Mouse (Mus musculus): Measurements from ENCODE around the gene Lrrc14b. TPM values are rescaled to one million over a fixed set of nuclear protein-coding genes. Genes with fewer than 3 reads are reported as not detected.

Lrrc14b gene
- total RNA-seq (2021), result under 1 TPM; 0.23 to 0.36 TPM
- long read RNA-seq, experiment 1, partial matches to known transcripts, result 0 of 2 reads
- long read RNA-seq, experiment 1, other reads (novel, unspliced or antisense), result 2 of 2 reads
- long read RNA-seq, experiment 2, partial matches to known transcripts, result 0 of 3 reads
- long read RNA-seq, experiment 2, other reads (novel, unspliced or antisense), result 2 of 3 reads

GRCm38 (mm10) chr13:74363859-74364235 lies at the start of gene Lrrc14b:
Gene Lrrc14b, minus strand, starts transcription at chr13:74364005.
- DNase-seq, result peak; percentile 31 to 58

DNA sequence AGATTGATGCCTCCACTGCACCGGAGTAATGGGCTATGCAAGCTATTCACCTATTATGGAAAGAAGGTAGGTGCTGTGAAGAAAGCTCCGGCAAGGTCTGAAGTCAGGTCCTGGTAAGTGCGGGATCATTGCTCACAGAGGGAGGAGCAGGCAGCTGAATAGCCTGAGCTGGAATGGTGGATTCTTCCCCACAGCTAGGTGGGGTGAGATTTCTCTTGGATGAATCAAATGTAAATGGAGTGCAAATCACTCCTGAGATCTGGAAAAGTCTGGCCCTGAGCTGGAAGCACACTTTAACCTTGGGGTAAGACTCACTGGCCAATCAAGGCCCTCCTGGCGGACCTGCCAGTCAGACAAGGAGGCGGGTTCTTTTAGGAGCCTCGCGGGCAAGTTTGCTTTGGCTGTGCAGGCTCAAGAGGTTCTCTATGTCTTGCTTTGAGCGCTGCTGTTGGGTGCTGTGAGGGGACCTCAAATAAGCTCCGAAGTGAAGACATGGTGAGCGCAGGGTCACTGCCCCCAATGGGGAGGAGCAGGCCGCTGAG lies 35.6 kb upstream of the Lrrc14b start, which contains the start of gene Ftl1-ps1:
TSS of gene Ftl1-ps1 (plus strand) at position 397 of the 542 bp plus-strand sequence.
- DNase-seq, result peak; percentile 73 to 76

DNA sequence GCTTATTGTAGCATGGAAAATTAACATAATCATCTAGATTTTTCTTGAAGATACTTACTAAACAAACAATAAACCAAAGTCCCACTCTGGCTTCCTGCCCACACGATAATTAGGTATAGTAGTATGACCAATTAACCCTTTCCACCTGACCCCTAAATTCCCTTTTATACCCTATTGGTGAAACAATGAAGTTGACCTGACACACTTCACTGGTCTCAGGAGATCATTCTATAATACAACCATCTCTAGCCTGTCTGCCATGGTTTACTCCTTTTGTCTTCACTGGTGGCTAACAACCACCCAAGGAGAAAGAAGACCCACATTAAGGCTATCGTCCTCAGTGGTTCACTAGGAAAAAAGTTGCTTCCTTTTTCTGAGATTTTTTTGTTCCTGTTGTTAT lies 27.4 kb upstream of the Lrrc14b start:
- no peak for DNase-seq

DNA sequence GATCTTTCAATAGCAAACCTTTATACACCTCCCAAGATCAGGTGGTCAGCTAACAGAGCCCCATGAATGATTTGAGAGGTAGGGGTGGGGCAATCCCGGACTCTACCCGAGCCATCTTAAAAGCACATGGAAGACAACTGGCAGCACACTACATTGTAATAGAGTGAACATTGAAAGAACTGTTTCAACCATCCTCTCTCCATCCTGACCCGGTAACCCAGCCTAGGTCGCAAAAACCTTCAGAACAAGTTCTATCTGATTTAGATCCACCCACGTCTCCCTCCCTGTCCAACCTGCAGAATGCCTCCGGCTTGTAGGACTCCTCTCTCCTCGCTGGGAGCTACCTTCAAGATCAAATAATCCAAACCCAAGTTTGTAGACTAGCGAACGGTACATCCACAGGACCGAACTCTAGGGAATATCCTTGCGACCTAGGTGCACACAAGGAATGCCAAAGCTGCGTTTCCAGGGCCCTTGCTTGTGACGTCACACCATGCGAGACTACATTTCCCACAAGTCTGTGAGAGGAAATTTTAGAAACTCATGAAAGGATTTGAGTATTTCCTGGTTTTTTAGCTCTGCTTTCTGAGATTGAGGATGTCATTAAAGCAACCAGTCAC lies 26.7 kb upstream of the Lrrc14b start, which contains the start of gene Zfp72:
TSS of gene Zfp72 (minus strand) at position 466 of the 620 bp plus-strand sequence.
- peak; percentile 79 to 80 for DNase-seq

- DNase-seq, result no peak
Observed at GRCm38 (mm10) chr13:74389730-74390129, 25.9 kb upstream of the Lrrc14b start.

DNA sequence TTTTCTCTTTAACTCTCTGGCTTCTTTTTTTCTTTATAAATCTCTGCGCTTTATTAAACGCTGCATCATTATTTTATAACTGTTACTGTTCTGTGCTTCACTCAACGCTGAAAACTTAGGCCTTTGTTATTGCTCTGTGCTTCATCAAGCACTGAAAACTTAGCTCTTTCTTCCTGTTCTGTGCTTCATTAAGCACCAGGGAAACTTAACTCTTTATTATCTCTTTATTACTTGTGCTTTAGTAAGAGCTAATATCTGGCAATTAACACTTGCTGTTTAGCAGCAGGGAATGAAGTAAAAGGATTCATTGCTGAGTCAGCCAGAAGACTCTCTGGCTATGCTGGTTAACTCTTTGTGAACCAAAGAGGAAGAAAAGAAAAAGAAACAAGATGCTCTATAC lies 18.5 kb upstream of the Lrrc14b start:
- no peak for DNase-seq

- DNase-seq, result no peak
Observed at GRCm38 (mm10) chr13:74381533-74382276, 17.9 kb upstream of the Lrrc14b start.

DNA sequence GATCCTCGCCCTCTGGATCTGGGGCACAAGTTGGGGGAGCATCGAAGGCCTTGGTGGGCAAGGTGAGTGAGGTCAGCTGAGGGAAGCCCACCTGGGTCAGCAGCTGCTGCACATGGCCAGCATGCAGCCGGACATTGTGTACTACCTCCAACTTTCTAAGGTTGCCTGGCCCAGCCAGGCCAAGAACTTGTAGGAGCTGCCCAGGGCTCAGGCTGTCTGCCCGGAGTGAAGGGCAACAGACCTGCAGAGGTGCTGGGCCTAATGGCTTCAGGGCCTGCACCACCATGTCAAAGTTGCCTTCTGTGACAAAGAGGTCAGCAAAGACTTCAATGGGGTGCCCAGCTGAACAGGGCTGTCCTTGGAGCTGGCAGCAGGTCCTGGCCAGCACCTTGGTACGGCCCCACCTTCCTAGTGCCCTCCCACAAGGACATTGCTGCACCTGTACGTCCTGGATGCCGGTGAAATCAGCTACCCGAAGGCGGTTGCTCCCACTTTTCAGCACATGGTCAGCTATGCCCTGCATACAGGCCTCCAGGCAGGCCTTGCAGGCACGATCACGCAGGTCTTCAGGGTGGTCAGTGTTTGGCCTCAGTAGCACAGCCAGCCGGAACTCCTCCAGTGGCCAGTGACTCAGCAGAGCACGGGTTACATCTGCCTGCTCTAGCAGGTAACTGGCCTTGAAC lies 488 bp downstream of the Lrrc14b start:
- peak; percentile 2 to 27 for DNase-seq

DNA sequence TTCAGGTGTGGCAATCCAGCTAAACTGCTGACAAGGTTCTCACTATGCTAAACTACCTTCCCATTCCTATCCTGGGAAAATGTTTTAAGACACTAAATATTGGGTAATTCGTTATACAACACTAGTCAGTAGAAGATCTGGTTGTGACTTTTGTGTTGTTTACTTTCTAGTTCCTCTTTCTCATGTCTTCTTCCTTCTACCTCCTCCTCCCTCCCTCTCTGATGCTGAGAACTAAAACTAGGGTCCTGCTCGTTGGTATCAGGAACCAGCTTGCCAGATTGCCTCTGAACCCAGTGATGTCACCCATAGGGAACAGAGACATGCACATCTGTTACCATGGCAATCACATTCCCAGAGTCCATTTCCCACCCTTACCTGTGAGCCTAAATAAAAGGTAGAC lies 1.6 kb downstream of the Lrrc14b start:
- no peak for DNase-seq

DNA sequence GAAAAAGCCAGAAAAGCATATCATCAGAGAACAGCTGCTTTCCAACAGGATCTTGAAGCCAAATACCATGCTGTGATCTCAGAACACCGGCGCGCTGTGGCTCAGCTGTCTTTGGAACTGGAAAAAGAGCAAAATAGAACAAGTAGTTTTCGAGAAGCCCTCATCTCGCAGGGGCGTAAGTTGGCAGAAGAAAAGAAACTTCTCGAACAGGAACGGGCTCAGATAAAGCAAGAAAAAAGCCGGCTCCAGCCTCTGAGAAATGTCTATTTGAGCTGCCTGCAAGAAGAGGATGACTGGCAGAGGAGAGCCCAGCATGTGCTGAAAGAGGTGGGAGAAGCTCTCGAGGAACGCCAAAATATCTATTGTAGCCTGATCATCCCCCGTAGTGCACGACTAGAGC lies 7.3 kb downstream of the Lrrc14b start:
- DNase-seq, result no peak

- DNase-seq, result peak in 1 of 2 experiments; percentile 13
Observed at GRCm38 (mm10) chr13:74350435-74350906, 13.3 kb downstream of the Lrrc14b start.

DNA sequence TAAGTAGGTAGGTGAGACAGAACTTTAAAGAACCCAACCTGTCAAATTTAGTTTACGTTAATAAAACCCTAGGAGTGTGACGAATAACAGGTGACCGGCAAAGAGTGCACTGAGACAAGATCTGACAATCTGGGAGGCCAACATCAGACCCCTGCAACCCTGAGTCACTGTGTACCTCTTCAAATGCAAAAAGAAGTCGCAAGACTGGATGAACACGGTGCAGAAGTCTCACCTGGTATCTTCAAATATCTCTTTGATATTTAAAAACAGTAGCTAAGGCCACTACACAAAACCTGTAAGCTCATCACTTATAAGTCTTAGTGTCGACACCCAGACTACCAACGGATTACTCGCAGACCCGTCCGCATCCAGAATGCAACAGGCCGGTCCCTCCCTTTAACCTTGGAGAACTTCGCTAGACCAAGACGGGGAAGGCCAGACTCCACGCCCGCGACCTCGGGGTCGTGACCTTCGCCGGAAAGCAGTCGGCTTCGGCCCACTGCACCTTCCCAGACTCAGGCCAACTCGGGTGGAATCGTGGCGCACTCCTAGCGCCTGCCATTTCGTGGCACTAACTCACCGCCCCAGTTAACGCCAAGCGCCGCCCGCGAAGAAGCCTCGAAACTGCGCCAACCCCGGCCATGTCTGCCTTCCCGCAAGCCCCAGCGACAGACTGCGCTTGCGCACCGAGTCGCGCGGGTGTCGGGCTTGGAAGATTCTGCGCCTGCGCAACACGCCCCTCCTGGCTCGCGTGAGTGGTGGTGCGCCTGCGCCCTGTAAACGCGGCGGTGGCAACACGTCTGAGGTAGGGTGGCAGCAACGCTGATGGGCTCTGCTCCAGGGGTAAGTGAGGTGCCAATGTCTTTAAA lies 14.0 kb downstream of the Lrrc14b start, which contains the start of the genes Sdha and Ccdc127:
TSS of gene Sdha (minus strand) at position 715 of the 869 bp plus-strand sequence.
TSS of gene Ccdc127 (plus strand) at position 744 of the 869 bp plus-strand sequence.
- DNase-seq, result peak; percentile 96 to 97

GRCm38 (mm10) chr13:74341036-74341435 lies 22.8 kb downstream of the Lrrc14b start:
- DNase-seq, result peak; percentile 6 to 50

- no peak for DNase-seq
Observed at GRCm38 (mm10) chr13:74329321-74329720, 34.5 kb downstream of the Lrrc14b start.

DNA sequence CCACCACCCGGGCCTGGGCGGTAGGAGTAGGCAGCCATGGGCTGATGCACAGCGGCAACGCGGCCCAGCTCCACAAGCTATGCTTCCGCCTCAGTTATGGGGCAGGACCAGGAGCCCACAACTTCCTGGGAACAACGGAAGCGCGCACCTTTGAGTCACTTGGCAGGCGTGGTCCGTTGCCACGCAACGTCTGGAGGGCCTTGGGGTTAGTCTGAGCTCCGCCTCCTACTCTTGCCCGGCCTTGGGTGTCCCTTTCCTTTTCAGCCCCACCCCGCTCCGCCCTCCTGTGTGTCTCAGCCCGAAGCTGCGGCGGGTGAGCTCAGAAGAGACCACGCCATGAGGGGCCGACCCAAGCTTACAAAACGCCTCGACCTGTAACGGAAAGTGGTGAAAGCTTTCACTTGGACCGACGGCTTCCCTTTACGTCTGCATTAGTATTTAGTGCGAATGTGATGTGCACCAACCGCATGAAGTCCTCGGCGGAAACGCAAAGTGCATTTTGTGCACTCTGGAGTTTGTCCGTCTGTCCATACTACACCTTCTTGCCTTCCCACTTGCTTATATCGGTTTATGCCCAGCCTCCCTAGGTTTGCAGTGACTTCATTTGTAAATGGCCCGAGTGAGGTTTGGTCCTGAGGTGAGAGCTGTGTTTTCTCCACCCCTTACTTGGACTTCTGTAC lies 46.5 kb downstream of the Lrrc14b start, which contains the start of gene Pdcd6:
TSS of gene Pdcd6 (minus strand) at position 411 of the 680 bp plus-strand sequence.
- peak; percentile 97 to 98 for DNase-seq

GRCm38 (mm10) chr13:74316789-74317169 lies 47.0 kb downstream of the Lrrc14b start:
- peak; percentile 36 to 41 for DNase-seq

DNA sequence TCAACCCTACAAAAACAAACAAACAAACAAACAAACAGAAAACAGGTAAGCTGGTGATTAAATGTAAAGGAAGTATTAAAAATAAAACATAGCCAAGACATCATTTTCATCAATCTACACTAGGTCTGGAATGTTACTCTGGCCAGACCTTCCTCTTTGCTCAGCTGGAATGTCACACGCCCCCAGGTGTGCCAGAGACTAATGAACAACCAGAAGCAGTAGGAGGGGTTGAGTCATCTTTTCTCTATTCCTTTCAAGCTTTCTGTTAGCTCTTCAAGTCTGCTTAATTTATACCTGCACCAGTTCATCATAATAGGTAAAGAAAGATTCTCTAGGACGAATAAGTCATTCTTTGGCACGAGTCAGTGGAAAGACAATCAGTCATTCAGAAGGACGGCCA lies 47.4 kb downstream of the Lrrc14b start:
- DNase-seq, result no peak

GRCm38 (mm10) chr13:74314616-74315015 lies 49.2 kb downstream of the Lrrc14b start:
- DNase-seq, result no peak
